Mouse (Mus musculus) heart, postnatal 0 days (tissue): Measurements from ENCODE around the gene Zcwpw1.

Experiments
- CTCF ChIP-seq: IDR thresholded peaks from 2 replicates; pipeline ENCODE4 v1.5.1; 2016; ENCODE audit warnings: antibody characterized with exemption, control low read depth, low read depth
- EP300 ChIP-seq: IDR thresholded peaks from 2 replicates; pipeline ENCODE4 v1.6.1; 2016; ENCODE audit warnings: antibody characterized with exemption, low read depth

GRCm38 (mm10) chr5:137830238-137830637 lies 42.6 kb downstream of the Zcwpw1 start:
- TF ChIP-seq CTCF: no peak
- no peak for TF ChIP-seq EP300
